Mouse (Mus musculus) adipocyte (in vitro differentiated cells): ENCODE results near the gene Zfp523.

Experiments
- DNase-seq: peaks from one replicate; pipeline ENCODE4 v3.0.0-alpha.2; 2016; ENCODE audit warnings: low spot score

Gene Zfp523

GRCm38 (mm10) chr17:28161310-28161881 is 15.5 kb upstream of the Zfp523 start:
- DNase-seq, result no peak

GRCm38 (mm10) chr17:28163666-28164065 is 13.3 kb upstream of the Zfp523 start:
- peak; percentile 83 for DNase-seq

- DNase-seq, result peak; percentile 80
These were observed 6.2 kb upstream of the Zfp523 start for GRCm38 (mm10) chr17:28170460-28171305.

GRCm38 (mm10) chr17:28172690-28173089 is 4.2 kb upstream of the Zfp523 start:
- no peak for DNase-seq

GRCm38 (mm10) chr17:28177540-28178046 is 664 bp downstream of the Zfp523 start:
- peak; percentile 44 for DNase-seq

GRCm38 (mm10) chr17:28180331-28180730 is 3.4 kb downstream of the Zfp523 start:
- DNase-seq, result no peak

GRCm38 (mm10) chr17:28180783-28181544 is 4.0 kb downstream of the Zfp523 start:
- no peak for DNase-seq

GRCm38 (mm10) chr17:28184971-28185638 is 8.2 kb downstream of the Zfp523 start:
- no peak for DNase-seq

- no peak for DNase-seq
These were observed 11.4 kb downstream of the Zfp523 start for GRCm38 (mm10) chr17:28188313-28188712.

- DNase-seq, result no peak
These were observed 15.8 kb downstream of the Zfp523 start for GRCm38 (mm10) chr17:28192754-28193153.

- DNase-seq, result no peak
These were observed 16.6 kb downstream of the Zfp523 start for GRCm38 (mm10) chr17:28193559-28193958.

GRCm38 (mm10) chr17:28195033-28195432 is 18.1 kb downstream of the Zfp523 start:
- DNase-seq, result no peak

- no peak for DNase-seq
These were observed 20.7 kb downstream of the Zfp523 start for GRCm38 (mm10) chr17:28197646-28198045.

- no peak for DNase-seq
These were observed 25.1 kb downstream of the Zfp523 start for GRCm38 (mm10) chr17:28201982-28202381.

- peak; percentile 46 for DNase-seq
These were observed 27.3 kb downstream of the Zfp523 start for GRCm38 (mm10) chr17:28204052-28204720.

- DNase-seq, result no peak
These were observed 28.5 kb downstream of the Zfp523 start for GRCm38 (mm10) chr17:28205443-28205842.

GRCm38 (mm10) chr17:28207092-28207491 is 30.2 kb downstream of the Zfp523 start:
- no peak for DNase-seq

- no peak for DNase-seq
These were observed 30.8 kb downstream of the Zfp523 start, which contains the start of gene Def6 for GRCm38 (mm10) chr17:28207591-28208313. Gene Def6, plus strand, starts transcription at chr17:28207778.

- DNase-seq, result no peak
These were observed 31.3 kb downstream of the Zfp523 start for GRCm38 (mm10) chr17:28208314-28208612.

- no peak for DNase-seq
These were observed 32.7 kb downstream of the Zfp523 start for GRCm38 (mm10) chr17:28209457-28210110.
